Mouse (Mus musculus) fat pad, adult 2 months (tissue): ENCODE measurements around the gene 1700086D15Rik.

Experiments used
- DNase-seq: peaks from one replicate; pipeline ENCODE4 v3.0.0-alpha.2; 2011; ENCODE audit warnings: low read depth, low spot score; ENCODE audit errors: extremely low read depth

1700086D15Rik gene

DNA sequence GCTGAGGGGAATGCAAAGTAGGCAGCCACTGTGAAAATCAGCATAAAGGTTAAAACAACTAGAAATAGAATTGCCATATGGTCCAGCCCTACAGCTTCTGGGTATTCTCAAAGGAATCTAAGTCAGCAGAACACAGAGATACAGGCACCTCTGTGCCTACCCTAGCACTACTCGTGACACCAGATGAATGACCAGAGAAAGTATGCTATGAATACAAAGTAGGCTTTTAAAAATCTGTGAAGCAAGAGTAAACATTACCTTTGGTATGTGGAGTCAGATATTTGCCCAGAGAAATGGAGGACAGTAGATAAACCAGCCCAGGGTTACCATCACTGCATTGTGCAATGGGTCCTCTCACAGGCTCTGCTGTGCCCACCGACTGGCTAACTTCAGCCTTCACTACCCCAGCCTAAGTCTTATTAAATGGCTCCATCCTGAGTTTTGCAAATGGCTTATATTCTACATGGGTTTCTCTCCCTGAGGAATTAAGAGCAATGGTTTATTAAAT, 22.5 kb downstream of the 1700086D15Rik start:
- DNase-seq = no peak

- no peak for DNase-seq
Measured at GRCm38 (mm10) chr11:65135251-65135739, 24.4 kb downstream of the 1700086D15Rik start.

GRCm38 (mm10) chr11:65133661-65134060, 26.0 kb downstream of the 1700086D15Rik start:
- DNase-seq = no peak

DNA sequence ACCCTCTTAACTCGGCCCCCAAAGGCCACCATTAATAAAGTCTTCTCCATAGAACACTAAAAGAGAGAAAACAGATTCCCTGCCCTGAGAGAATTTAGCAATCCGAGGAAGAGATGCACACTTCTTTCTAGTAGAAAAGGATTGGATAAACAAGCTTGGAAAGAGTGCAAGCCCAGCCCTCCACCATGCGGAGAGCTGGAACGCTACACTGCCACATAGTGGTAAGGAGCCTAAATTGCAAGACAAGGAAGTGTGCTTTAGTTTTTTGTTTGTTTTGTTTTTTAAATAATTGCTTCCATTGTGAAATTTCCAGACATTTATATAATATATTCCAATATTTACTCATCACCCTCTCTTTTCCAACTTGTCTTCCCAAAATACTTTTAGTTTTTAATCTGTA, 30.6 kb downstream of the 1700086D15Rik start:
- DNase-seq = no peak

GRCm38 (mm10) chr11:65128666-65129065, 31.0 kb downstream of the 1700086D15Rik start:
- no peak for DNase-seq

DNA sequence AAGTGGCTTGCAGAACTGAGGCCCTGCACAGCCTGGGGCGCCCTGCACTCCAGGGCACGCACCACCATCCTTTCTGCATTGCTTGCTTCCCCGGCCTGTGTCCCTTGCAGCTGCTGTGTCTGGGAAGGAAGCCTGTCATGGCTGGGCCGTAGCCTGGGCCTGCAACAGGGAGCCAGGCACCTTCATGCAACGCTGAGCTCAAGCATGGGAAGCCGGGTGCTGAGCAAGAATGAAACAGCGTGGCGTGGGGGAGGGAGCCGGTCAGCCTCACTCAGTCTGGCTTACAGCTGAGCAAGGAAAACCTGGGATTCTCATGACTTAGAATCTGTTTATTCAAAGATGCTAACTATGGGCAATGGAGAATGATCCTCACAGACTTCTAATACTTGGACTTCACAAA, 33.1 kb downstream of the 1700086D15Rik start:
- no peak for DNase-seq

DNA sequence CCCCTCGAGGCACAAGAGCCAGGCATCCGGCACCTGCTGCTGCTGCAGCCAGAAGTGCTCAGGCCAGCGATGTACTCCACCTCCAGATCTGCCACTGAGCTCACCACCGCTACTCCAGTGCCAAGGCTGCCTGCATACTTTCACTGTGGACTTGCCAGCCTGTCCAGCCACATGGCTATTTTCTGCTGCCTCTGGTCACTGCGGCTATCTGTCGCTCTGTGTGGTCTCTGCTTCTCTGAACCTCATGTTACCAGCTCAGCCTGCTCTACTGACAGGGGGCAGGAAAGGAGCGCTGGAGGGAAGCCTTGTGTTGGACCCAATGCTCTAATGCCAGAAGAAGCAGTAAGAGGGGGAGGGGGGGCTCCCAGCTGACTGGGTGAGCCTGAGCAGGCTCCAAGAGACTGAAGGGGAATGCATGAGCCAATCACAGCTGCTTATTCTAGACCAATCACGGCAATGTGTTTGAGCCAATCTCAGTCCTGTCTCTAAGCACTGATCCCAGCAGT, 34.7 kb downstream of the 1700086D15Rik start:
- no peak for DNase-seq

DNA sequence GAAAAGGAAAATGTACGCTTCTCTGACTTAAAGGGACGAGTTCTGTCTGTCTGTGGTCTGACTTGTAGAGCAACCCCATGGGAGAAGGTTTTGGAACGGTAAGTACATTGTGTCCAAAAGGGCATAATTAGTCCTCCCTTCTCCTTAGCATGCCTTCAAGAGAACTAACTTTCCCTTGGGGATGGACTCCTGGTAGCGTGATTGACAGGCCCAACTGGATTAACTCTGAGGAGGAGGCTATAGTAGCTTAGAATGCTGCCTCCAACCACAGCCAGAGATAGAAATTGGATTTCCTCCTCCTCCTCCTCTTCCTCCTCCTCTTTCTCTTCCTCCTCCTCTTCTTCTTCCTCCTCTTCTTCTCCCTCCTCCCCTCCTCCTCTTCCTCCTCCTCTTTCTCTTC, 39.4 kb downstream of the 1700086D15Rik start:
- DNase-seq = no peak

GRCm38 (mm10) chr11:65115811-65116210, 43.9 kb downstream of the 1700086D15Rik start:
- no peak for DNase-seq

GRCm38 (mm10) chr11:65112086-65112485, 47.6 kb downstream of the 1700086D15Rik start:
- no peak for DNase-seq

DNA sequence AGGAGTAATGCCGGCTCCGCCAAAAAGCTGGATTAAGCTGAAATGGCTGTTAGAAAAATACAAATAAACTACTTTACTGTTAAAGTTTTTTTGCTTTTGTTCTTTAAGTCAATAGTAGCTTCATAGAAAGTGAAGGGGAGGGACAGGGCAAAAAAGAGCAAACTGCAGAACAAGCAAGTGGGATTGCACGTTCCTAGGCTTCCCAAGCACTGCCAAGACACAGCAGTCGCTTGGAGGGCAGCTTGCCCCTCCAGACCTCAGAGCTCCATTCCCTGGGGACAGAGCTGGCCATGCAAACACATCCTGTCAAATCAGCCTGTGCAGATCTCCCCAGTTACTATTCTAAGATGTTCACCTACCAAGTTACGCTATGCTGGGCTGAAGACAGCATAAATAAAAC, 48.0 kb downstream of the 1700086D15Rik start:
- no peak for DNase-seq

DNA sequence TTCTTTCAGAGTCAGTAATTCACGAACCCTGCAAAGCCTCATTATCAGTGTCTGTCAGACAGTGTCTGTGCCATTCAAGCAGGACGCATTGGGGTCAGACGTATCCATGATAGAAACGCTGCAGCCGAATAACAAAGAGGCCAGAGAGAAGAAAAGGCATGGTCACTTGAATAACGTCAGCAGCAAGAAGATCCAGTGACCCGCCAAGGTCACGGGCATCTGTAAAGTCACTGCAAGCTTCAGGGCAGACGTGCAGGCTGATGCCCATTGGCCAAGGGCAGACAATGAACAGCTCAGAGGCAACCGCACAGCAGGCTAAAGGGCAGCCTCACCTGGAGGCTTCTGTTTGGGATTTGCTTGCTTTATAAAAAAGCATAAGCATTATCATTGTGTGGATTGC, 49.6 kb downstream of the 1700086D15Rik start:
- DNase-seq = no peak

GRCm38 (mm10) chr11:65107734-65108171, 51.9 kb downstream of the 1700086D15Rik start:
- DNase-seq = no peak

DNA sequence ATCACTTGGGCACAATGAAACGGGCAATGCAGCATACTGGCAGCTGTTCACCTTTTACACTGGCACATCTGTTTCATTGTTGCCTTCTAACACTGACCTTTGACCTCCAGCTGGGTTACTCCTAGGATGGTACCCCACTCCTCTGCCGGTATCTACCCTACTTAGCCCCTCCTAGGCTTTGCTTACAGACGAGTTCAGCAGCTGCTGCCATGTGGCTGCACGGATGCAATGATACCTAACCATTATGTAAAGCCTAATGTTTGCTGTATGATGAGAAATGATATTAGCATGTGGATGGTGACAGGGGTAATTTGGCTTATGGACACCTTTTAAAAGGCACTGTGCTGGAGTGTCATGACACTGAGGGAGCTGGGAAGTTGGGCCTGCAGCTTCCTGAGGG, 52.5 kb downstream of the 1700086D15Rik start:
- no peak for DNase-seq

GRCm38 (mm10) chr11:65104076-65104475, 55.6 kb downstream of the 1700086D15Rik start:
- no peak for DNase-seq
